Mouse (Mus musculus) heart, embryonic 13.5 days (tissue): ENCODE results near the gene Pip4p1. TPM values are rescaled to one million over a fixed set of nuclear protein-coding genes. Genes with fewer than 3 reads are reported as not detected.
"Not testable (repeated sequence)": the region's sequence is repeated elsewhere in the genome, so short reads cannot be mapped to it uniquely, and the experiment has no call there.

ENCODE experiments used
- ATAC-seq: fragments of 200-750 bp; cut with Nextera tagmentation; 2 replicates; pipeline ENCODE4 v1.8.0; 2017; ENCODE audit warnings: moderate TSS enrichment; ENCODE audit not compliant: insufficient number of reproducible peaks, low FRiP score, low TSS enrichment; ENCODE audit errors: extremely low read depth
- H3K27ac ChIP-seq: fragments of 300-500 bp; sonication (generic); replicated peaks from 2 replicates; pipeline ENCODE4 v1.5.1; 2015; ENCODE audit warnings: moderate library complexity, mild to moderate bottlenecking, inconsistent platforms
- H3K27me3 ChIP-seq: fragments of 300-500 bp; sonication (generic); replicated peaks from 2 replicates; pipeline ENCODE4 v1.6.1; 2015; ENCODE audit warnings: mild to moderate bottlenecking, inconsistent platforms
- H3K36me3 ChIP-seq: fragments of 300-500 bp; sonication (generic); 2 replicates; pipeline ENCODE4 v1.6.1; 2015; ENCODE audit warnings: mild to moderate bottlenecking, inconsistent platforms
- H3K4me1 ChIP-seq: fragments of 300-500 bp; sonication (generic); 2 replicates; pipeline ENCODE4 v1.6.1; 2015; ENCODE audit warnings: inconsistent platforms
- H3K4me2 ChIP-seq: fragments of 300-500 bp; sonication (generic); 2 replicates; pipeline ENCODE4 v1.6.1; 2015; ENCODE audit warnings: inconsistent platforms, mild to moderate bottlenecking, moderate library complexity
- H3K4me3 ChIP-seq: fragments of 300-500 bp; sonication (generic); 2 replicates; pipeline ENCODE4 v1.5.1; 2015; ENCODE audit warnings: moderate library complexity, mild to moderate bottlenecking, inconsistent platforms
- H3K9ac ChIP-seq: fragments of 300-500 bp; sonication (generic); 2 replicates; pipeline ENCODE4 v1.6.1; 2015; ENCODE audit warnings: inconsistent platforms, mild to moderate bottlenecking, moderate library complexity
- H3K9me3 ChIP-seq: fragments of 300-500 bp; sonication (generic); 2 replicates; pipeline ENCODE4 v1.6.1; 2016; ENCODE audit warnings: inconsistent platforms
- WGBS: fragments of 180-500 bp; shearing (Covaris S2); methylation state at CpG from one replicate; pipeline ENCODE4 v1.1.7; 2015; ENCODE audit warnings: mixed read lengths; 5-methylcytosine and 5-hydroxymethylcytosine counted together
- polyA plus RNA-seq: library from polyadenylated mRNA; unstranded; fragments of >200 nt; fragmentation: Nextera tagmentation; extraction: Ambion mirVana; gene quantifications from 2 replicates; pipeline ENCODE4 v1.2.1, GENCODE M21; 2015

Gene Pip4p1
- polyA plus RNA-seq, 1 experiment from 2014 or later = 34.9 TPM

DNA sequence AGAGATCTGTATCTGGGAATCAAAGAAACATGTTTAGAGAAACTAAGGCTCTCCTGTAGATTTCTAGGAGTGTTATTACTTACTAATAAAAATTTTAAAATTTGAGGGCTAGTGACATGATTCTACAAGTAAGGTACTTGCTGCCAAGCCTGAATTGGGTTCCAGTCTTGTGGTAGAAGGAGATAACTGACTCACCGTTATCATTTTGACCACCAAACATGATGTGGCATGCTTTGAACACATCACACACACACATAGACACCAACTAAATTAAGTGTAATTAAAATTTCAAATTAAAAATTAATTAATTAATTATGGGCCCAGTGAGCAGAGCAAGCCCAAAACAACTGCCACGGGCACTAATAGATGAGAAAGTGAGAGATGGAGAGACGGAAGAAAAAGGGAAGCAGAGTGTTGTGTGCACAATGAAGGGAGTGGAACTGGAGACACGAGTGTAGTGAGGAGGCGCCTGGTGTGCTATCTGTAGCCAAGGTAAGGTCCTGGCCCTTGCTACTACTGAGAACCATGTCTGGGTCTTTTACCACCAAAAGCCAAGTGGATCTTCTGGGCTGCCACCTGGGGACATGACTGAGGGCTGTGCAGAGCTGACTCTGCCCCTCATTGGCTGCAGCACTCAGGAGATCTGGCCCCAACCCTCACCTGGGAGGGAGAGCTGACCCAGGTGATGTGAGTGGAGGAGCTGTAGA lies 27.8 kb upstream of the Pip4p1 start:
- H3K27ac ChIP-seq, H3K4me2 ChIP-seq, H3K4me1 ChIP-seq, H3K36me3 ChIP-seq, H3K4me3 ChIP-seq, H3K9ac ChIP-seq, H3K9me3 ChIP-seq, H3K27me3 ChIP-seq, ATAC-seq: not testable (repeated sequence)
- 78% methylated on average over 5 of the region's 5 CpGs for WGBS

DNA sequence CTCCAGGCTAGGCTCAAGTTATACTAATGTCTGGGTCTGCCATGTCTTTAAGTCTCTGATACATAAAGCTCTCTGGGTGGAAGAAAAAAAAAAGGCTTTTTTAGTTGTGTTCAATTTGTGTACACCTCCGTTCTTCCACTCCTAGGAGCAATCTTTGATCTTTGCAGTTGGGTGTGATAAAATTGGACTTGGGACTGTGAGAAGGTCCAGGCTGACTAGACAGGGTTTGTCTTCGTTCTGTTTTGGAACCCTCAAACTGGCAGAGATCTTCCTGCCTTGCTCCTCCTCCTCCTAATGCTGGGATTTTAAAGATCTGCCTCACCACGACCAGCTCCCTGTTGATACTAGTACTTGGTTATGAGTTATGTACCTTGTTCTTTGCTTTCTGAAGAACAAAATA lies 26.5 kb upstream of the Pip4p1 start:
- 70% methylated on average over 3 of the region's 3 CpGs for WGBS
- not testable (repeated sequence) for H3K9me3 ChIP-seq, H3K27me3 ChIP-seq, H3K4me2 ChIP-seq, H3K4me3 ChIP-seq, H3K36me3 ChIP-seq, H3K27ac ChIP-seq, H3K9ac ChIP-seq, H3K4me1 ChIP-seq, ATAC-seq

DNA sequence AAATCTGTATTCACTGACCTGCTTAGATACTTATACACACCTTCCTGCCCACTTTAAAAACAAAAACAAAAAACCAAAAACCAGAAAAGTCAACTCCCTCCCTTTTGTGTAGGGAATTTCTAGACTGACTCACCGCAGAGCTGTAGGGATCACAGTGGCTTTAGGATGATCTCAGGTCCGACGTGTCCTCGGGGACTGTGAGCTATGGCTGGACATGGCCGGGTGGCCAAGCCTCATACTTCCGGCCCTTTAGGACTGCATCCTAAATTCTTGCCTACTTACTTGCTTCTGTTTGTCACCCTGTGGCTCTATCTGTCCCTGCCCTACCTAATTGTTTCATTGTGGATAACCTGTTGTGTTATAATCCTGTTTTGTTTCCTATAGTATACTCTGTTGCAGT lies 26.1 kb upstream of the Pip4p1 start:
- not testable (repeated sequence) for H3K27me3 ChIP-seq, H3K36me3 ChIP-seq, H3K9me3 ChIP-seq, ATAC-seq, H3K4me3 ChIP-seq, H3K9ac ChIP-seq, H3K4me1 ChIP-seq, H3K27ac ChIP-seq
- WGBS = 71% methylated on average over 6 of the region's 6 CpGs
- H3K4me2 ChIP-seq = peak overlapping the region; percentile 64

DNA sequence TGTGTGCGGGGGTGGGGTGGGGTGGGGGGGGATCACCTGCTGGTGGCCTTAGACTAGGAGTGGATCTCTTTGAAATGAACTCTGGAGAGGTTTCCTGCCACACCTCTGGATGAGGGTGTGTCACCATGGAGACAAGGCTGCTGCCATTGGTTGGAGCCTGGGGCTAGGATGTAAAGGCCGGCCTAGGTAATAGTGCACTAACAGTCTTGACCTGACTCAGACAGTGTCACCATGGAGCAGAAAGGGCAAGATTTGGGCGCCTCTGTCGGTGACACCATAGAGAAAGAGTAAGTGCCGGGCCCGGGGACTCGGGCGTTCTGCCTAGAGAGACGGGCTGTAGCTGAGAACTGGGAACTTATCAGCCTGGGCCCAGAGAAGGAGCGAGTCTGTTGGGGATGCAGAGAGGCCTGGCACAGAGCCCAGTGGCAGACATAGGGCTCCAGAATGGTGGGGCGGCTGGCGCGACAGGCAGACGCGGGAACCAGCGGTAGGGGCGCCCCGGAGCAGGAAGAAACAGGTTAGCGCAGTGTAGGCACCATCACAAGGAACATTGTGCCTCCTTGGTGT lies 25.4 kb upstream of the Pip4p1 start, which contains the start of gene Pnp2:
TSS of gene Pnp2 (plus strand) at position 51 of the 567 bp plus-strand sequence.
- H3K27ac ChIP-seq = 0 out of 2 replicates have a peak within 1 kb of the TSS, but pooled peaks have one; percentile 8
- H3K27me3 ChIP-seq, H3K4me1 ChIP-seq, H3K9me3 ChIP-seq: not testable (repeated sequence)
- peaks cover 12% of the 10 kb centered on the region for H3K36me3 ChIP-seq
- peak within 1 kb of the TSS; percentile 61 for H3K9ac ChIP-seq
- peak within 1 kb of the TSS; percentile 36 for H3K4me3 ChIP-seq
- peak within 1 kb of the TSS; percentile 64 for H3K4me2 ChIP-seq
- 4% methylated on average over 19 of the region's 19 CpGs for WGBS
- ATAC-seq = peak; percentile 69

DNA sequence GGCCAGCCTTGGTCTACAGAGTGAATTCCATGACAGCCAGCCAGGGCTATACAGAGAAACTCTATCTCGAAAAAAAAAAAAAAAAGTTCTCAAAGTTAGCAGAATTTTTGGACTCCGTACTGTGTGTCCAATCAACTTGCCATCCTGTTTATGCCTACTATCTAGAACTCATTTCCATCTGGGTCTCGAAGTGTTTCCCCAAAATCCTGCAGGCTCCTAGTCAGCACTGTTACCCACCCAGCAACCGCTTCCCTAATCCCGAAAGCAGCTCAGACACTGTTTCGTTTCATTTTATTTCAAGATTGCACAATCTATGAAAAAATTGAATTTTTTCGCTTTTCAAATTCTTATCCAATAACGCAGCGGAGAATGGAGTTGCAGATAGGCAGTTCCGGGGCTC lies 24.8 kb upstream of the Pip4p1 start:
- Histone ChIP-seq H3K9ac (no peak overlapping the region), H3K4me2 (no peak overlapping the region), H3K36me3 (peaks cover 16% of the 10 kb centered on the region), H3K27ac (no peak overlapping the region), H3K27me3 (no peaks in the 10 kb centered on the region), H3K9me3 (no peaks in the 10 kb centered on the region), H3K4me3 (no peak overlapping the region), H3K4me1 (peaks cover 4% of the 10 kb centered on the region; the same call in 1 of the 2 replicates)
- WGBS = 78% methylated on average over 10 of the region's 10 CpGs
- no peak for ATAC-seq

DNA sequence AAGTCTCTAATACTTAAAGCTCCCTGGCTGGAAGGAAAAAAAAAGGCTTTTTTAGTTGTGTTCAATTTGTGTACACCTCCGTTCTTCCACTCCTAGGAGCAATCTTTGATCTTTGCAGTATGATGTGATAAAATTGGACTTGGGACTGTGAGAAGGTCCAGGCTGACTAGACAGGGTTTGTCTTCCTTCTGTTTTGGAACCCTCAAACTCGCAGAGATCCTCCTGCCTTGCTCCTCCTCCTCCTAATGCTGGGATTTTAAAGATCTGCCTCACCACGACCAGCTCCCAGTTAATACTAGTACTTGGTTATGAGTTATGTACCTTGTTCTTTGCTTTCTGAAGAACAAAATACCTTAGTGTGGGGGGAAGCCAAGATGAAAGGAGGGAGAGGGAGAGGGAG lies 14.9 kb upstream of the Pip4p1 start:
- peak overlapping the region; percentile 65 for H3K4me3 ChIP-seq
- H3K27ac ChIP-seq = peak overlapping the region; percentile 93; the same call in 1 of the 2 replicates
- peak overlapping the region; percentile 81 for H3K9ac ChIP-seq
- H3K27me3 ChIP-seq, H3K9me3 ChIP-seq, ATAC-seq: not testable (repeated sequence)
- H3K4me1 ChIP-seq = peaks cover 12% of the 10 kb centered on the region
- H3K4me2 ChIP-seq = peak overlapping the region; percentile 81
- H3K36me3 ChIP-seq = peaks cover 15% of the 10 kb centered on the region
- 31% methylated on average over 3 of the region's 3 CpGs for WGBS

DNA sequence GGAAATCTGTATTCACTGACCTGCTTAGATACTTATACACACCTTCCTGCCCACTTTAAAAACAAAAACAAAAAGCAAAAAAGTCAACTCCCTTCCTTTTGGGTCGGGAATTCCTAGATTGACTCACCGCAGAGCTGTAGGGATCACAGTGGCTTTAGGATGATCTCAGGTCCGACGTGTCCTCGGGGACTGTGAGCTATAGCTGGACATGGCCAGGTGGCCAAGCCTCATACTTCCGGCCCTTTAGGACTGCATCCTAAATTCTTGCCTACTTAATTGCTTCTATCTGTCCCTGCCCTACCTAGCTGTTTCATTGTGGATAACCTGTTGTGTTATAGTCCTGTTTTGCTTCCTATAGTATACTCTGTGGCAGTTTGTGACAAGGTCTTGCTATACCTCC lies 14.4 kb upstream of the Pip4p1 start:
- H3K27me3 ChIP-seq, H3K9me3 ChIP-seq, ATAC-seq: not testable (repeated sequence)
- Histone ChIP-seq H3K9ac (peak overlapping the region; percentile 81), H3K4me1 (peaks cover 12% of the 10 kb centered on the region), H3K27ac (peak overlapping the region; percentile 93), H3K4me3 (peak overlapping the region; percentile 65), H3K4me2 (peak overlapping the region; percentile 81), H3K36me3 (peaks cover 13% of the 10 kb centered on the region)
- 8% methylated on average over 6 of the region's 6 CpGs for WGBS

DNA sequence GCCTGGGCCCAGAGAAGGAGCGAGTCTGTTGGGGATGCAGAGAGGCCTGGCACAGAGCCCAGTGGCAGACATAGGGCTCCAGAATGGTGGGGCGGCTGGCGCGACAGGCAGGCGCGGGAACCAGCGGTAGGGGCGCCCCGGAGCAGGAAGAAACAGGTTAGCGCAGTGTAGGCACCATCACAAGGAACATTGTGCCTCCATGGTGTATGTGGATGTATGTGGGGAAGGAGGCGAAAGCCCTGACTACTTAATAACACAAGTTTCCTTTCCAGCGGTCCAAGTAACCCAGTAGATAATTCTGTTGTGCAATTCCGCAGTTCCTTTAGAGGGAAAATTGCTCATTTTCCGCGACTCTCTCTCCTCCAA lies 14.0 kb upstream of the Pip4p1 start:
- 1% methylated on average over 14 of the region's 15 CpGs for WGBS
- H3K9me3 ChIP-seq = not testable (repeated sequence)

DNA sequence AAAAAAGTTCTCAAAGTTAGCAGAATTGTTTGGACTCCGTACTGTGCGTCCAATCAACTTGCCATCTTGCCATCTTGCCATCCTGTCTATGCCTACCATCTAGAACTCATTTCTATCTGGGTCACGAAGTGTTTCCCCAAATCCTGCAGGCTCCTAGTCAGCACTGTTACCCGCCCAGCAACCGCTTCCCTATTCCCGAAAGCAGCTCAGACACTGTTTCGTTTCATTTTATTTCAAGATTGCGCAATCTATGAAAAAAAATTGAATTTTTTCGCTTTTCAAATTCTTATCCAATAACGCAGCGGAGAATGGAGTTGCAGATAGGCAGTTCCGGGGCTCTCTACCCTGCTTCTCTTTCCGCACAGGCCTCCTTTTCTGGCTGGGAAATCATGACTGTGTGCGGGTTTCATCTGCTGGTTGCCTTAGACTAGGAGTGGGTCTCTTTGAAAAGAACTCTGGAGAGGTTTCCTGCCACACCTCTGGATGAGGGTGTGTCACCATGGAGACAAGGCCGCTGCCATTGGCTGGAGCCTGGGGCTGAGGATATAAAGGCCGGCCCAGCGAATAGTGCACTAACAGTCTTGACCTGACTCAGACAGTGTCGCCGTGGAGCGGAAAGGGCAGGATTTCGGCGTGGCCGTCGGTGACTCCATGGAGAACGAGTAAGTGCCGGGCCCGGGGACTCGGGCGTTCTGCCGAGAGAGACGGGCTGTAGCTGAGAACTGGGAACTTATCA lies 13.4 kb upstream of the Pip4p1 start, which contains the start of gene Gm49342:
TSS of gene Gm49342 (plus strand) at position 586 of the 736 bp plus-strand sequence.
- peaks cover 12% of the 10 kb centered on the region for H3K4me1 ChIP-seq
- H3K27ac ChIP-seq = peak within 1 kb of the TSS; percentile 93
- peaks cover 6% of the 10 kb centered on the region for H3K36me3 ChIP-seq
- H3K4me2 ChIP-seq = peak within 1 kb of the TSS; percentile 81
- peak within 1 kb of the TSS; percentile 65 for H3K4me3 ChIP-seq
- ATAC-seq = peak; percentile 97
- no peaks in the 10 kb centered on the region for H3K9me3 ChIP-seq
- H3K27me3 ChIP-seq = no peaks in the 10 kb centered on the region
- 15% methylated on average over 31 of the region's 31 CpGs for WGBS
- peak within 1 kb of the TSS; percentile 81 for H3K9ac ChIP-seq

More for the DNA sequence above, 14.0 kb upstream of the Pip4p1 start:
- peak; percentile 87 for ATAC-seq
- Histone ChIP-seq H3K36me3 (peaks cover 11% of the 10 kb centered on the region), H3K9ac (peak overlapping the region; percentile 81), H3K4me3 (peak overlapping the region; percentile 65), H3K4me1 (peaks cover 12% of the 10 kb centered on the region), H3K27ac (peak overlapping the region; percentile 93), H3K4me2 (peak overlapping the region; percentile 81)
- H3K27me3 ChIP-seq = not testable (repeated sequence)

DNA sequence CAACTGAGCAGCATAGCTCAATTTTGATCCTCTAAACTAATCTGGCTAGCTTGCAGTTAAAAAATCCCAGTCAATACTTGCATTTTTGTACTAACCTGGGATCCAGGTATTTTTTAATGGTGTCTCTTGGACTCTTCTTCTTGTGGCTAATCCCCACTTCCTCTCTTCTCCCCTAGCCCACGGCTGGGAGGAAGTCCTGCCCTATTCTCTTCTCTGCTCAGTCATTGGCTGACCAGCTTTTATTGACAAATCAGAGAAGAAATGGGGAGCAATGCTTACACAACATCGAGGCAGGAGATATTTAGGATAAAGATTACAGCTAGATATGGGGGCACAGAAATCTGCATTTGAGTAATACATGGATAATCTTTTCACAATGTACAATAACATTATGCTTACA lies 8.3 kb upstream of the Pip4p1 start:
- H3K36me3 ChIP-seq = no peaks in the 10 kb centered on the region
- no peak overlapping the region for H3K4me3 ChIP-seq
- H3K27me3 ChIP-seq = 0 out of 2 replicates have a peak, but pooled peaks cover 3% of the 10 kb centered on the region
- H3K27ac ChIP-seq = no peak overlapping the region
- WGBS = 43% methylated on average over 2 of the region's 2 CpGs
- H3K4me1 ChIP-seq = peaks cover 3% of the 10 kb centered on the region
- H3K9me3 ChIP-seq = no peaks in the 10 kb centered on the region
- no peak for ATAC-seq
- H3K4me2 ChIP-seq = no peak overlapping the region
- H3K9ac ChIP-seq = no peak overlapping the region

DNA sequence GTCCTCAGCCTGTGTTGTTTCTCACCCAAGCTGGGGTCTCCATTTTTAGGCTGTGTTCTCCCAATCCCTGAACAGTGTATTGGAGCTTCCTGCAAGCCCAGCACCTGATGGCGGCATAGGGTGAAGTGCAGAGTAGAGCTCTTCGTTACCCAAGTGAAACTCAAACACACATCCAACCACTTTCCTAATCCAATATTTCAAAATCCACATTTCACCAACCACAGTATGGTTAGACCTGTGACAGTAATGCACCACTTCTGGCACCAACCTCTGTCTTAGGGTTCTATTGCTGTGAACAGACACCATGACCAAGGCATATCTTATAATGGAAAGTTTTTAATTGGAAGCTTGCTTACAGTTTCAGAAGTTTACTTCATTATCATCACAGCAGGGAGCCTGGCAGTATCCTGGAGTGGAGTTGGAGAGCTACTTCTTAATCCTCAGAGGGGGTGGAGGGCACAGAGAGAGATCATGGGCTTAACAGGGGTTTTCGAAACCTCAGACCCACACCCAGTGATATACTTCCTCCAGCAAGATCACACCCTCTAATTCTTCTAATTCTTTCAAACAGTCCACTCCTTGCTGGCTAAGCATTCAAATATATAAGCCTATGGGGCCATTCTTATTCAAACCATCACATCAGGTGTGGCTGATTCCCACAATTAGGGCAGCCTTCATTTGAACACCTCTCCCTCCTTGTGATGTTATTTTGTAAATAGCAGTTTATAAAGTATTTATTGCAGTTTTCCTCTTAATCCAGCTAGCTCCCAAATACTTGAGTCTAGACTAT lies 7.7 kb upstream of the Pip4p1 start:
- no peaks in the 10 kb centered on the region for H3K9me3 ChIP-seq
- H3K27ac ChIP-seq = no peak overlapping the region
- no peaks in the 10 kb centered on the region for H3K36me3 ChIP-seq
- H3K4me2 ChIP-seq = no peak overlapping the region
- no peak for ATAC-seq
- no peak overlapping the region for H3K4me3 ChIP-seq
- 80% methylated on average over 3 of the region's 3 CpGs for WGBS
- no peak overlapping the region for H3K9ac ChIP-seq
- 0 out of 2 replicates have a peak, but pooled peaks cover 3% of the 10 kb centered on the region for H3K27me3 ChIP-seq
- H3K4me1 ChIP-seq = no peaks in the 10 kb centered on the region
